Mouse (Mus musculus) embryonic facial prominence, embryonic 10.5 days (tissue): ENCODE measurements around the gene Fgfr2. TPM values are rescaled to one million over a fixed set of nuclear protein-coding genes. Genes with fewer than 3 reads are reported as not detected.
A peak's percentile ranks its signal among the peaks of the same experiment; 100 is the strongest.

Source experiments
- DNase-seq: peaks from one replicate; pipeline ENCODE4 v3.0.0-alpha.2; 2017; ENCODE audit warnings: low spot score
- H3K27ac ChIP-seq: fragments of 300-500 bp; sonication (generic); replicated peaks from 2 replicates; pipeline ENCODE4 v1.5.1; 2016; ENCODE audit warnings: mild to moderate bottlenecking
- H3K27me3 ChIP-seq: fragments of 300-500 bp; sonication (generic); replicated peaks from 2 replicates; pipeline ENCODE4 v1.6.1; 2016; ENCODE audit warnings: low read depth, mild to moderate bottlenecking; ENCODE audit not compliant: poor library complexity, severe bottlenecking
- H3K36me3 ChIP-seq: fragments of 300-500 bp; sonication (generic); replicated peaks from 2 replicates; pipeline ENCODE4 v1.6.1; 2016; ENCODE audit warnings: mild to moderate bottlenecking, moderate library complexity
- H3K4me1 ChIP-seq: fragments of 300-500 bp; sonication (generic); 2 replicates; pipeline ENCODE4 v1.6.1; 2016
- H3K4me3 ChIP-seq: fragments of 300-500 bp; sonication (generic); 2 replicates; pipeline ENCODE4 v1.5.1; 2016; ENCODE audit warnings: mild to moderate bottlenecking, moderate library complexity
- H3K9me3 ChIP-seq: fragments of 300-500 bp; sonication (generic); 2 replicates; pipeline ENCODE4 v1.6.1; 2016; ENCODE audit warnings: mild to moderate bottlenecking
- WGBS: fragments of 180-500 bp; shearing (Covaris S2); methylation state at CpG from one replicate; pipeline ENCODE4 v1.1.7; 2016; 5-methylcytosine and 5-hydroxymethylcytosine counted together
- polyA plus RNA-seq: library from polyadenylated mRNA; unstranded; fragments of >200 nt; fragmentation: Nextera tagmentation; extraction: Ambion mirVana; gene quantifications from 2 replicates; pipeline ENCODE4 v1.2.1, GENCODE M21; 2016

Gene Fgfr2
- polyA plus RNA-seq, 1 experiment from 2014 or later: 74.3 TPM

GRCm38 (mm10) chr7:131797161-131797560 is 1326.0 kb downstream of the Fgfr2 start:
- 62% methylated on average over 6 of the region's 6 CpGs for WGBS
- H3K27me3 ChIP-seq: peaks cover 18% of the 10 kb centered on the region
- H3K4me1 ChIP-seq: peaks cover 17% of the 10 kb centered on the region
- no peak overlapping the region for H3K4me3 ChIP-seq
- no peaks in the 10 kb centered on the region for H3K9me3 ChIP-seq
- no peaks in the 10 kb centered on the region for H3K36me3 ChIP-seq
- no peak overlapping the region for H3K27ac ChIP-seq
- DNase-seq: no peak

GRCm38 (mm10) chr7:131788595-131789206 is 1334.4 kb downstream of the Fgfr2 start:
- H3K4me1 ChIP-seq: 0 out of 2 replicates have a peak, but pooled peaks cover 3% of the 10 kb centered on the region
- no peak overlapping the region for H3K4me3 ChIP-seq
- no peaks in the 10 kb centered on the region for H3K9me3 ChIP-seq
- no peak overlapping the region for H3K27ac ChIP-seq
- H3K27me3 ChIP-seq: peaks cover 7% of the 10 kb centered on the region
- no peak for DNase-seq
- H3K36me3 ChIP-seq: no peaks in the 10 kb centered on the region
- 75% methylated on average over 10 of the region's 10 CpGs for WGBS

GRCm38 (mm10) chr7:131785721-131786120 is 1337.4 kb downstream of the Fgfr2 start:
- H3K27me3 ChIP-seq: no peaks in the 10 kb centered on the region; the same call in none of the 2 replicates
- no peaks in the 10 kb centered on the region for H3K9me3 ChIP-seq
- no peaks in the 10 kb centered on the region for H3K36me3 ChIP-seq
- no peak for DNase-seq
- WGBS: 88% methylated on average over 3 of the region's 3 CpGs
- H3K4me3 ChIP-seq: no peak overlapping the region
- H3K27ac ChIP-seq: no peak overlapping the region
- H3K4me1 ChIP-seq: 0 out of 2 replicates have a peak, but pooled peaks cover 3% of the 10 kb centered on the region

GRCm38 (mm10) chr7:131778271-131778985 is 1344.7 kb downstream of the Fgfr2 start:
- Histone ChIP-seq H3K27ac (no peak overlapping the region), H3K4me1 (peaks cover 19% of the 10 kb centered on the region), H3K36me3 (no peaks in the 10 kb centered on the region), H3K27me3 (peaks cover 48% of the 10 kb centered on the region), H3K9me3 (no peaks in the 10 kb centered on the region), H3K4me3 (no peak overlapping the region)
- WGBS: 64% methylated on average over 24 of the region's 24 CpGs
- DNase-seq: no peak

GRCm38 (mm10) chr7:131777461-131778270 is 1345.5 kb downstream of the Fgfr2 start:
- H3K27me3 ChIP-seq: peaks cover 52% of the 10 kb centered on the region
- H3K36me3 ChIP-seq: no peaks in the 10 kb centered on the region
- H3K9me3 ChIP-seq: no peaks in the 10 kb centered on the region
- WGBS: 32% methylated on average over 10 of the region's 10 CpGs
- H3K4me1 ChIP-seq: peaks cover 19% of the 10 kb centered on the region
- no peak overlapping the region for H3K4me3 ChIP-seq
- DNase-seq: peak; percentile 18
- H3K27ac ChIP-seq: peak overlapping the region; percentile 10; the same call in 1 of the 2 replicates

GRCm38 (mm10) chr7:131776191-131776752 is 1346.9 kb downstream of the Fgfr2 start:
- Histone ChIP-seq H3K4me1 (peaks cover 19% of the 10 kb centered on the region), H3K27me3 (peaks cover 58% of the 10 kb centered on the region), H3K27ac (no peak overlapping the region)

GRCm38 (mm10) chr7:131757922-131758321 is 1365.2 kb downstream of the Fgfr2 start:
- Histone ChIP-seq H3K4me1 (no peaks in the 10 kb centered on the region), H3K9me3 (peaks cover 13% of the 10 kb centered on the region), H3K4me3 (no peak overlapping the region), H3K27me3 (no peaks in the 10 kb centered on the region), H3K27ac (no peak overlapping the region), H3K36me3 (no peaks in the 10 kb centered on the region)
- no peak for DNase-seq
- WGBS: 87% methylated on average over 3 of the region's 3 CpGs

More at GRCm38 (mm10) chr7:131776191-131776752, 1346.9 kb downstream of the Fgfr2 start:
- WGBS: 84% methylated on average over 16 of the region's 16 CpGs
- H3K4me3 ChIP-seq: no peak overlapping the region
- no peak for DNase-seq
- no peaks in the 10 kb centered on the region for H3K9me3 ChIP-seq
- no peaks in the 10 kb centered on the region for H3K36me3 ChIP-seq

- Histone ChIP-seq H3K9me3 (no peaks in the 10 kb centered on the region), H3K27me3 (peaks cover 80% of the 10 kb centered on the region), H3K4me3 (0 out of 2 replicates have a peak overlapping the region, but pooled peaks have one; percentile 18), H3K27ac (no peak overlapping the region), H3K36me3 (no peaks in the 10 kb centered on the region), H3K4me1 (peaks cover 12% of the 10 kb centered on the region)
- no peak for DNase-seq
- WGBS: 33% methylated on average over 16 of the region's 16 CpGs
Observed at GRCm38 (mm10) chr7:131747152-131748010, 1375.8 kb downstream of the Fgfr2 start.

GRCm38 (mm10) chr7:131746752-131747151 is 1376.4 kb downstream of the Fgfr2 start:
- 29% methylated on average over 9 of the region's 9 CpGs for WGBS
- H3K4me1 ChIP-seq: peaks cover 12% of the 10 kb centered on the region
- no peaks in the 10 kb centered on the region for H3K36me3 ChIP-seq
- no peak overlapping the region for H3K4me3 ChIP-seq
- no peaks in the 10 kb centered on the region for H3K9me3 ChIP-seq
- H3K27me3 ChIP-seq: peaks cover 80% of the 10 kb centered on the region
- no peak overlapping the region for H3K27ac ChIP-seq
- DNase-seq: no peak

GRCm38 (mm10) chr7:131743193-131743592 is 1380.0 kb downstream of the Fgfr2 start:
- Histone ChIP-seq H3K36me3 (no peaks in the 10 kb centered on the region), H3K27ac (no peak overlapping the region), H3K27me3 (peaks cover 60% of the 10 kb centered on the region), H3K4me3 (no peak overlapping the region), H3K4me1 (peaks cover 12% of the 10 kb centered on the region), H3K9me3 (no peaks in the 10 kb centered on the region)
- DNase-seq: no peak
- WGBS: 59% methylated on average over 8 of the region's 8 CpGs

GRCm38 (mm10) chr7:131722783-131723575 is 1400.2 kb downstream of the Fgfr2 start:
- Histone ChIP-seq H3K4me1 (peaks cover 24% of the 10 kb centered on the region), H3K27me3 (peaks cover 49% of the 10 kb centered on the region), H3K27ac (no peak overlapping the region), H3K9me3 (no peaks in the 10 kb centered on the region), H3K4me3 (0 out of 2 replicates have a peak overlapping the region, but pooled peaks have one; percentile 0), H3K36me3 (no peaks in the 10 kb centered on the region)
- DNase-seq: peak; percentile 44
- WGBS: 16% methylated on average over 9 of the region's 9 CpGs
